Mouse (Mus musculus) heart, embryonic 14.5 days (tissue): ENCODE results near the gene Gm10644. TPM values are rescaled to one million over a fixed set of nuclear protein-coding genes. Genes with fewer than 3 reads are reported as not detected.

Experiments
- ATAC-seq: fragments of 200-750 bp; cut with Nextera tagmentation; 2 replicates; pipeline ENCODE4 v1.8.0; 2017; ENCODE audit warnings: low read depth, moderate TSS enrichment; ENCODE audit not compliant: insufficient number of reproducible peaks, insufficient read depth, low FRiP score
- H3K27ac ChIP-seq, 2 experiments: fragments of 200-500 bp in 1 of 2; fragments of 300-500 bp in 1 of 2; sonication (generic) in 1 of 2; replicated peaks in 1 of 2; 2 replicates each; pipeline ENCODE4 v1.5.1; 2012 to 2014; ENCODE audit warnings: low read depth in 2 of 2, low read length in 2 of 2, control low read depth in 1 of 2, mild to moderate bottlenecking in 1 of 2, mixed read lengths in 1 of 2; ENCODE audit not compliant: control insufficient read depth in 1 of 2, insufficient read depth in 1 of 2
- H3K27me3 ChIP-seq: fragments of 300-500 bp; sonication (generic); 2 replicates; pipeline ENCODE4 v1.6.1; 2014; ENCODE audit warnings: mild to moderate bottlenecking, low read length, control low read depth; ENCODE audit not compliant: control insufficient read depth, insufficient read depth
- H3K36me3 ChIP-seq: fragments of 300-500 bp; sonication (generic); 2 replicates; pipeline ENCODE4 v1.6.1; 2014; ENCODE audit warnings: mild to moderate bottlenecking, control low read depth, low read length, mixed read lengths; ENCODE audit not compliant: control insufficient read depth, insufficient read depth
- H3K4me1 ChIP-seq, 2 experiments: fragments of 200-500 bp in 1 of 2; fragments of 300-500 bp in 1 of 2; sonication (generic) in 1 of 2; 2 replicates each; pipeline ENCODE4 v1.6.1; 2012 to 2014; ENCODE audit warnings: low read length in 2 of 2, control low read depth in 1 of 2, mixed read lengths in 1 of 2; ENCODE audit not compliant: control insufficient read depth in 2 of 2, insufficient read depth in 2 of 2
- H3K4me2 ChIP-seq: fragments of 300-500 bp; sonication (generic); 2 replicates; pipeline ENCODE4 v1.6.1; 2014; ENCODE audit warnings: mild to moderate bottlenecking, low read length
- H3K4me3 ChIP-seq, 2 experiments: fragments of 200-500 bp in 1 of 2; fragments of 300-500 bp in 1 of 2; sonication (generic) in 1 of 2; 2 replicates each; pipeline ENCODE4 v1.5.1; 2012 to 2014; ENCODE audit warnings: low read length in 2 of 2, mild to moderate bottlenecking in 2 of 2, control low read depth in 1 of 2, low read depth in 1 of 2, moderate library complexity in 1 of 2; ENCODE audit not compliant: control insufficient read depth in 1 of 2, insufficient read depth in 1 of 2
- H3K9ac ChIP-seq: fragments of 300-500 bp; sonication (generic); 2 replicates; pipeline ENCODE4 v1.6.1; 2014; ENCODE audit warnings: mild to moderate bottlenecking, low read length
- H3K9me3 ChIP-seq: fragments of 300-500 bp; sonication (generic); 2 replicates; pipeline ENCODE4 v1.6.1; 2016; ENCODE audit warnings: low read length, control low read depth; ENCODE audit not compliant: control insufficient read depth
- WGBS: fragments of 180-500 bp; shearing (Covaris S2); extraction: QIAGEN DNeasy Blood & Tissue Kit; methylation state at CpG from one replicate; pipeline ENCODE4 v1.1.7; 2014; 5-methylcytosine and 5-hydroxymethylcytosine counted together
- polyA plus RNA-seq: library from polyadenylated mRNA; unstranded; fragments of >200 nt; fragmentation: Nextera tagmentation; extraction: Ambion mirVana; gene quantifications from 2 replicates; pipeline ENCODE4 v1.2.1, GENCODE M21; 2014

Gm10644 gene
- polyA plus RNA-seq, 1 experiment from 2014 or later = 0.66 TPM

- no peak overlapping the region for H3K4me2 ChIP-seq
- no peak for ATAC-seq
- H3K9me3 ChIP-seq = no peaks in the 10 kb centered on the region
- no peak overlapping the region for H3K4me3 ChIP-seq
- peaks cover 31 to 40% of the 10 kb centered on the region in 2 experiments for H3K4me1 ChIP-seq
- WGBS = 80% methylated on average over 3 of the region's 3 CpGs
- peaks cover 9% of the 10 kb centered on the region for H3K36me3 ChIP-seq
- no peaks in the 10 kb centered on the region for H3K27me3 ChIP-seq
- H3K9ac ChIP-seq = no peak overlapping the region
- no peak overlapping the region for H3K27ac ChIP-seq
Observed at GRCm38 (mm10) chr8:83914232-83914631, 40.8 kb downstream of the Gm10644 start.

- Histone ChIP-seq H3K27ac (peak overlapping the region in 1 of 2 experiments; percentile 44; a peak in 2 of 4 replicates), H3K36me3 (no peaks in the 10 kb centered on the region), H3K4me3 (no peak overlapping the region), H3K9me3 (no peaks in the 10 kb centered on the region), H3K27me3 (no peaks in the 10 kb centered on the region), H3K9ac (no peak overlapping the region), H3K4me2 (no peak overlapping the region), H3K4me1 (peaks cover 33 to 45% of the 10 kb centered on the region in 2 experiments)
- 68% methylated on average over 5 of the region's 5 CpGs for WGBS
- no peak for ATAC-seq
Observed at GRCm38 (mm10) chr8:83911809-83912731, 42.9 kb downstream of the Gm10644 start.

GRCm38 (mm10) chr8:83909311-83909710 is 45.7 kb downstream of the Gm10644 start:
- Histone ChIP-seq H3K9ac (no peak overlapping the region), H3K9me3 (no peaks in the 10 kb centered on the region), H3K27ac (no peak overlapping the region), H3K36me3 (no peaks in the 10 kb centered on the region), H3K4me1 (peaks cover 26 to 32% of the 10 kb centered on the region in 2 experiments), H3K4me3 (no peak overlapping the region), H3K4me2 (no peak overlapping the region), H3K27me3 (no peaks in the 10 kb centered on the region)
- WGBS = 53% methylated on average over 8 of the region's 8 CpGs
- ATAC-seq = no peak

- WGBS = 67% methylated on average over 6 of the region's 6 CpGs
- Histone ChIP-seq H3K27ac (no peak overlapping the region), H3K4me1 (peaks cover 27 to 32% of the 10 kb centered on the region in 2 experiments), H3K9me3 (no peaks in the 10 kb centered on the region), H3K27me3 (no peaks in the 10 kb centered on the region), H3K36me3 (no peaks in the 10 kb centered on the region), H3K9ac (no peak overlapping the region), H3K4me3 (no peak overlapping the region), H3K4me2 (no peak overlapping the region)
- ATAC-seq = no peak
Observed at GRCm38 (mm10) chr8:83908583-83908982, 46.4 kb downstream of the Gm10644 start.

GRCm38 (mm10) chr8:83902961-83903666 is 51.9 kb downstream of the Gm10644 start:
- Histone ChIP-seq H3K9ac (no peak overlapping the region), H3K36me3 (no peaks in the 10 kb centered on the region), H3K27ac (no peak overlapping the region; a peak in 2 of 4 replicates), H3K9me3 (no peaks in the 10 kb centered on the region), H3K4me2 (peak overlapping the region; percentile 24), H3K4me1 (peaks cover 38 to 45% of the 10 kb centered on the region in 2 experiments), H3K4me3 (no peak overlapping the region), H3K27me3 (no peaks in the 10 kb centered on the region)
- WGBS = 19% methylated on average over 12 of the region's 13 CpGs
- no peak for ATAC-seq

GRCm38 (mm10) chr8:83901566-83902485 is 53.2 kb downstream of the Gm10644 start:
- Histone ChIP-seq H3K36me3 (no peaks in the 10 kb centered on the region), H3K27ac (no peak overlapping the region), H3K9me3 (no peaks in the 10 kb centered on the region), H3K4me2 (peak overlapping the region; percentile 99), H3K4me3 (peak overlapping the region; percentile 93 to 95), H3K9ac (peak overlapping the region; percentile 89), H3K27me3 (0 out of 2 replicates have a peak, but pooled peaks cover under 1% of the 10 kb centered on the region), H3K4me1 (peaks cover 41 to 51% of the 10 kb centered on the region in 2 experiments)
- ATAC-seq = no peak
- WGBS = 24% methylated on average over 14 of the region's 14 CpGs

- no peak for ATAC-seq
- under 1% methylated on average over 33 of the region's 40 CpGs for WGBS
- peaks cover 5% of the 10 kb centered on the region for H3K27me3 ChIP-seq
- peak overlapping the region in 1 of 2 experiments; percentile 93; a peak in 2 of 4 replicates for H3K27ac ChIP-seq
- H3K4me1 ChIP-seq = peaks cover 41 to 51% of the 10 kb centered on the region in 2 experiments
- peak overlapping the region; percentile 89 for H3K9ac ChIP-seq
- no peaks in the 10 kb centered on the region for H3K36me3 ChIP-seq
- H3K4me3 ChIP-seq = peak overlapping the region; percentile 93 to 95
- H3K9me3 ChIP-seq = no peaks in the 10 kb centered on the region
- peak overlapping the region; percentile 99 for H3K4me2 ChIP-seq
Observed at GRCm38 (mm10) chr8:83900957-83901270, 54.1 kb downstream of the Gm10644 start.
